Mouse (Mus musculus): Measurements from ENCODE around the gene Defb18.
"Not testable (repeated sequence)": the region's sequence is repeated elsewhere in the genome, so short reads cannot be mapped to it uniquely, and the experiment has no call there.

Gene Defb18

GRCm38 (mm10) chr1:18237343-18237742, at the start of gene Defb18:
Defb18 (minus strand) TSS chr1:18237443.
- no peak for DNase-seq (ENCODE audit: low spot score in 2 of 2)

DNA sequence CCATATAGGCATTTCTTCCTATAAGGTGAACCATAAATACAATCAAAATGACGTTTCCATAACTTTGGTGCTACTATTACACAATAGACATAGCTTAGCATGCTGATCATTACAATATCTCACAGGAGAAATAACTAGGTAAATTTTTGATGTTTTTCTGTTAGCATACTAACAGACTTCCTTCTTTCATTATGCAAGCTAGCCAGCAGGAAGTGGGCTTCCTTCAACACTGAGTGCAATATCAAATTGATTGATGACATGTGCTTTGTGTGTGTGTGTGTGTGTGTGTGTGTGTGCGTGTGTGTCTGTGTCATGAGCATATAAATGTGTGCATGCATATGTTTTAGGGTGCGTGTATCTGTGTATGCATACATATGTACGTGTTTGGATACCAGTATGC, 33.9 kb upstream of the Defb18 start:
- no peak for DNase-seq (ENCODE audit: low spot score in 2 of 2)

DNA sequence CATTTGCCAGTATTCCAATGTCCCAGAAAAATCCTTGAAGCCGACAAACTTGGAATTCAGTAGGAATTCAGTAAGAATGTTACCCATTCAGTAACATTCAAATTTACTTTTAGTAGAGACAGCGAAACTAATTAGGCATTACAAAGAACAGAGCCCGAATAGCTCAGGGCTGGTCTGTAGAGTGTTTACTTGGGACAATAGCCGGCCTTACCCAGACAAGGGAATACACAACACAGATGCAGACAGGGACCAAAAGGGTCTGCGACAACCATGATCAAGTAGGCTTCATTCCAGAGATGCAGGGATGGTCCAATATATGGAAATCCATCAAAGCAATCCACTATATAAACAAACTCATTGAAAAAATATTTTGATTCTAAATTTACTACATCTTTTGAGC, 31.6 kb upstream of the Defb18 start:
- DNase-seq (ENCODE audit: low spot score in 2 of 2): no peak

GRCm38 (mm10) chr1:18265038-18265437, 27.8 kb upstream of the Defb18 start, which contains the start of gene Defb41:
Defb41 (minus strand) TSS chr1:18265138.
- DNase-seq (ENCODE audit: low spot score in 2 of 2): no peak

DNA sequence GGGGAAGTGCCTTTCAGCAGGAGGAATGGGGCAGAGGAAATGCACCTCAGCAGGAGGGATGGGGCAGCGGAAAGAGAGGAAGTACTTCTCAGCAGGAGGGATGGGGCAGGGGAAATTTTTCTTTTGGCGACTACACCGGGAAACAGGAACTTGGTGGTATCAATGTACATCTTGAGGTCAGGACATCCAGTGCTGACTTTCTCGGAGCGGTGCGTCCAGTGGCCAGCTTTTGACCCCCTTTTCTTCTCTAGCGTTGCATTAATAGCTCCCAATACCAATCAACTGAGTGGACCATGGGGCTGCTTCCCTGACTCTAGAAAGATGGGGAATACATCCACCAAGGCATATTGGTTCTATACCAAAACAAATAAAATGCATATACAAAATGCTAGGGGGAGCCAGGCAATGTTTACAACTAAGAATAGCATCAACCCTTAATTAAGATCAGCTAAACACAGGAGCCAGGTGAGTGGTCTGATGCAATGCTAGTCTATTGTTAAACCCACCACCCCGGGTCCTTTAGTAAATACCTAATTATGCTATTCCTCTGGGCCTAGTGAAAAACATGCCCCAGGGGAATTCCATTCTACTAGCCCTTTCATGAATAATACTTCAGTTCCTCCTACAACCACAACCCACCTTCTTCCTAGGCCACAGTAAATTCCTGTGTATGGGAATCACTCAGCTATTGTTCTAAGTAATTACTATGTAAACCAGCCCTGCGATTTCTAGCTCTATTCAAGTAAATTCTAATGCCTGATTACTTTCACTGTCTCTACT, 8.7 kb upstream of the Defb18 start:
- not testable (repeated sequence) for DNase-seq (ENCODE audit: low spot score in 2 of 2)

GRCm38 (mm10) chr1:18223385-18223945, 13.8 kb downstream of the Defb18 start:
- DNase-seq (ENCODE audit: low spot score in 2 of 2): no peak

- no peak for DNase-seq (ENCODE audit: low spot score in 2 of 2)
Observed at GRCm38 (mm10) chr1:18191719-18192118, 45.5 kb downstream of the Defb18 start.

- no peak for DNase-seq (ENCODE audit: low spot score in 2 of 2)
Observed at GRCm38 (mm10) chr1:18190714-18191712, 46.2 kb downstream of the Defb18 start.
